Mouse (Mus musculus): ENCODE data around the gene 1700122O11Rik.

- TF ChIP-seq POLR2A (IDR thresholded peaks at IDR 0.05; ENCODE audit: low read depth, low read length), result no peak
- TF ChIP-seq CTCF (IDR thresholded peaks at IDR 0.05; ENCODE audit: borderline replicate concordance, insufficient read depth, low read length), result no peak
Measured at GRCm38 (mm10) chr17:47990392-47991123, 47.5 kb downstream of the 1700122O11Rik start.

Data from embryonic fibroblast, embryonic 13.5 days (primary cell).